Mouse (Mus musculus): ENCODE results near the gene Olfr930.

Gene Olfr930

GRCm38 (mm10) chr9:38929509-38929908, at the start of gene Olfr930:
TSS of gene Olfr930 (plus strand) at chr9:38929809.
- no peak for ATAC-seq (ENCODE audit: insufficient number of reproducible peaks, low FRiP score, low TSS enrichment)

GRCm38 (mm10) chr9:38953401-38954123, 24.0 kb downstream of the Olfr930 start:
- no peak for ATAC-seq (ENCODE audit: insufficient number of reproducible peaks, low FRiP score, low TSS enrichment)

GRCm38 (mm10) chr9:38954124-38954416, 24.5 kb downstream of the Olfr930 start:
- no peak for ATAC-seq (ENCODE audit: insufficient number of reproducible peaks, low FRiP score, low TSS enrichment)

- ATAC-seq (ENCODE audit: insufficient number of reproducible peaks, low FRiP score, low TSS enrichment), result no peak
Observed at GRCm38 (mm10) chr9:38972013-38972412, 42.4 kb downstream of the Olfr930 start, which contains the start of gene Olfr933. TSS of gene Olfr933 (plus strand) at chr9:38972313.

All from cerebellum, adult (tissue).